Mouse (Mus musculus): ENCODE results near the gene Aff1. TPM values are rescaled to one million over a fixed set of nuclear protein-coding genes. Genes with fewer than 3 reads are reported as not detected.

Aff1 gene
- polyA plus RNA-seq, 1 experiment from 2014 or later: 11.2 TPM

DNA sequence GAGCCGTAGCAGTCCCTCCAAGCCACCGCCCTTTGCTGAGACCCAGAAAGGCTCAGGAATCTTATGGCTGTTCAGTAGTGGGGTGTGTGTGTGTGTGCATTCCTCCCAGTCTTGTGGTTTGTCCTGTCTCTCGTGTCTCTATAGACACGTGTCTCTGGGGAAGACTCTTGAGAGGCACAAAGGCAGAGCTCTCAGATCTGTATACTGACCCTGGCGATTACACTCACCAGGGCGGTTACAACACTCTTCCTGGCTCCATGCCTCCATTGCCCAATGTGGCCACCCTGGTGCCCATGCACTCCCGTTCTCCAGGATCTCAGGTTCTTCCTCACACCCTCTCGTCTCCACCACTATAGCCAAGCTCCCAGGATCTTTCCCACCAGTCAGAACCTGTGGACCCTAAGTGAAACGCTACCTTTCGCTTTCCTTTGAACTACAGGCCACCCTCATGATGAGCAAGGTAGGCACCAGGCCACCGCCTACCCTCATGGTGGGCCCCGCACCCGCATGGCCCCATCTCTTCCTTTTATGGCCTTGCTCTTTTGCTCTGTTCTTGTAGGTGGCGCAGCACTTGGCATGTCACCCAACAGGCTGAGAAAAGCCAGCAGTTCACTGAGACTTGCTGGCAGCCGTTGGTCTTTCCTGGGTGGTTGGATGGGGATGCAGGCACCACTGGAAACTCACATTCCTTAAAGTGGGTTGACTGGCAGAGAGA lies 146.5 kb downstream of the Aff1 start:
- Histone ChIP-seq H3K27ac (ENCODE audit: low read depth, low read length) (no peak overlapping the region), H3K27me3 (ENCODE audit: control insufficient read depth, insufficient read depth, low read length) (no peaks in the 10 kb centered on the region), H3K4me2 (ENCODE audit: low read depth) (no peak overlapping the region), H3K36me3 (ENCODE audit: control insufficient read depth, insufficient read depth, low read length) (peaks cover 7% of the 10 kb centered on the region), H3K4me3 (ENCODE audit: low read depth, low read length) (no peak overlapping the region), H3K9me3 (ENCODE audit: control insufficient read depth, low read length) (no peaks in the 10 kb centered on the region), H3K9ac (ENCODE audit: low read length) (no peak overlapping the region), H3K4me1 (ENCODE audit: control insufficient read depth, insufficient read depth, low read length) (no peaks in the 10 kb centered on the region)
- 92% methylated on average over 15 of the region's 15 CpGs for WGBS
- no peak for DNase-seq (ENCODE audit: low spot score)
- ATAC-seq (ENCODE audit: insufficient read depth, low FRiP score, low TSS enrichment): no peak

DNA sequence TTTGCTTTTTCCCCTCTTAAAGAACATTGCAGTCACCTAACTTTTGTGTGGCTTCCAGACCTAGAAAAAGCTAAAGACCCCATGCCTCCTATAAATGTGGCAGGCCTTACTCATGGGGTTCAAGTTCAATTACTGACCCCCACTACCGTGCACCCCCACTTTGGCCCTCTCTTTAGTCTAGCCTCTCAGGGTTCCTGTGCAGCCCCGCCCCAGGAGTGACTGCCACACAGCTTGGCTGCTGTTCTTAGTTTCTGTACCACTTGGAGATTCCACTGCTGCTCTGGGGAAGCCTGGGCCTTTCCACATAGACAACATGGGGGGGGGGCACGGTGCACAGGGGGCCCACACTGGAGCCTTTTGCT lies 147.1 kb downstream of the Aff1 start:
- H3K4me1 ChIP-seq (ENCODE audit: control insufficient read depth, insufficient read depth, low read length): no peaks in the 10 kb centered on the region
- H3K36me3 ChIP-seq (ENCODE audit: control insufficient read depth, insufficient read depth, low read length): 0 out of 2 replicates have a peak, but pooled peaks cover 2% of the 10 kb centered on the region
- H3K27me3 ChIP-seq (ENCODE audit: control insufficient read depth, insufficient read depth, low read length): no peaks in the 10 kb centered on the region
- H3K27ac ChIP-seq (ENCODE audit: low read depth, low read length): no peak overlapping the region
- no peak for ATAC-seq (ENCODE audit: insufficient read depth, low FRiP score, low TSS enrichment)
- H3K4me2 ChIP-seq (ENCODE audit: low read depth): no peak overlapping the region
- no peak overlapping the region for H3K4me3 ChIP-seq (ENCODE audit: low read depth, low read length)
- no peak for DNase-seq (ENCODE audit: low spot score)
- no peak overlapping the region for H3K9ac ChIP-seq (ENCODE audit: low read length)
- H3K9me3 ChIP-seq (ENCODE audit: control insufficient read depth, low read length): no peaks in the 10 kb centered on the region
- WGBS: 77% methylated on average over 3 of the region's 3 CpGs

DNA sequence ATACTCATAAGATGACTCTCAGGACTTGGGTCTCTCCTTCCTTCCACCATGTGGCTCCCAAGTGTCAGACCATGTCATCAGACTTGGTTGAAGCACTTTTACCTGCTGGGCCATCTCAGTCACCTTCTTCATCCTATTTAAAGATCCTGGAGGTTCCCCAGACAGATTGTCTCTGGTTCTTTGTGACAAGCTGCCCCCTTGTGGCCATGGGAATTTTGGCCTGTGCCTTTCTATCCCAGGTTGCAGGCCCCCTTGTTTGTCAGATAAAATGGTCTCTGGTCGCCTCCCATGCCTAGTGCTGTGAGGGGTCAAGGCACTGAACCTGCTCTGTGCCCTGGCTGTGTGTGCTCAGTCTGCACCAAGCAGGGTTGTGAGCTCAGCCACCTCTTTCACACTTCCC lies 151.8 kb downstream of the Aff1 start:
- WGBS: 50% methylated on average over 1 of the region's 1 CpGs
- Histone ChIP-seq H3K4me1 (ENCODE audit: control insufficient read depth, insufficient read depth, low read length) (no peaks in the 10 kb centered on the region), H3K9me3 (ENCODE audit: control insufficient read depth, low read length) (no peaks in the 10 kb centered on the region), H3K27ac (ENCODE audit: low read depth, low read length) (no peak overlapping the region), H3K36me3 (ENCODE audit: control insufficient read depth, insufficient read depth, low read length) (peaks cover 2% of the 10 kb centered on the region; the same call in 1 of the 2 replicates), H3K4me3 (ENCODE audit: low read depth, low read length) (no peak overlapping the region), H3K9ac (ENCODE audit: low read length) (no peak overlapping the region), H3K4me2 (ENCODE audit: low read depth) (no peak overlapping the region), H3K27me3 (ENCODE audit: control insufficient read depth, insufficient read depth, low read length) (no peaks in the 10 kb centered on the region)
- no peak for ATAC-seq (ENCODE audit: insufficient read depth, low FRiP score, low TSS enrichment)
- DNase-seq (ENCODE audit: low spot score): peak; percentile 50

DNA sequence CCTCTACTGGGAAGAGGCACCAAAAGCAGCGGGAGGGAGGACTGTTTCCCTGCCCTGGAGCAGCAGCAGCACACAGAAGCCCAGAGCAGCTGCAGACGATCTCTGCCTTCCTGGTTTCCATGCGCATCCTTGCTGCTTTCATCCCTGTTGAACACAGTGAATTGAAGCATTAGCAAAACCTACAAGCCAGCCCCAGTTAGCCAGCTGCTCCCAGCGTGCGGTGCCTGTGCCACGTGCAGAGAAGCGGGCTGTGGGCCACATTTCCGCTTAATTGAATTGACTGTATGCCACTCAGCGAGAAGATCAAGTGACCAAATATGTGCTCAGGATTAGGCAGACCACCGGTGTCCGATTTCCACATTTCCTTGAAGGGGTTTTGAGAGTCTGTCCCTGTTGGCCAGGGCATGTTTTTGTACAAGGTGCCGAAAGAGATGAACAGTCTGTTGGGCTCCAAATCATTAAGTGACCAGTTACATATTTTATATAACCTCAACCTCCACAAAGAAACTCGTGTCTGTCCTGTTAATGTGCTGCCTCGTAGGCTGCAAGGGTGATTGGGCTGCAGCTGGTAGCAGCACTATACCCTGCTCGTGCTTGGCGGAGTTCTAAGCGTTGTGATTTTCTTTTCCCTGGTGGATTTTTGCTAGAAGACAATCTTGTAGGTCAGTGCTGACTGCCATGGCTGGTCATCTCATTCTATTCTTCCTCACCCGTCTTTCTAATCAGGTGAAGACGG lies 153.4 kb downstream of the Aff1 start:
- Histone ChIP-seq H3K4me3 (ENCODE audit: low read depth, low read length) (no peak overlapping the region), H3K9me3 (ENCODE audit: control insufficient read depth, low read length) (no peaks in the 10 kb centered on the region), H3K4me2 (ENCODE audit: low read depth) (no peak overlapping the region), H3K36me3 (ENCODE audit: control insufficient read depth, insufficient read depth, low read length) (peaks cover 2% of the 10 kb centered on the region; the same call in 1 of the 2 replicates), H3K27me3 (ENCODE audit: control insufficient read depth, insufficient read depth, low read length) (no peaks in the 10 kb centered on the region), H3K27ac (ENCODE audit: low read depth, low read length) (no peak overlapping the region), H3K9ac (ENCODE audit: low read length) (no peak overlapping the region), H3K4me1 (ENCODE audit: control insufficient read depth, insufficient read depth, low read length) (no peaks in the 10 kb centered on the region)
- ATAC-seq (ENCODE audit: insufficient read depth, low FRiP score, low TSS enrichment): no peak
- peak; percentile 35 for DNase-seq (ENCODE audit: low spot score)
- WGBS: 75% methylated on average over 19 of the region's 19 CpGs

DNA sequence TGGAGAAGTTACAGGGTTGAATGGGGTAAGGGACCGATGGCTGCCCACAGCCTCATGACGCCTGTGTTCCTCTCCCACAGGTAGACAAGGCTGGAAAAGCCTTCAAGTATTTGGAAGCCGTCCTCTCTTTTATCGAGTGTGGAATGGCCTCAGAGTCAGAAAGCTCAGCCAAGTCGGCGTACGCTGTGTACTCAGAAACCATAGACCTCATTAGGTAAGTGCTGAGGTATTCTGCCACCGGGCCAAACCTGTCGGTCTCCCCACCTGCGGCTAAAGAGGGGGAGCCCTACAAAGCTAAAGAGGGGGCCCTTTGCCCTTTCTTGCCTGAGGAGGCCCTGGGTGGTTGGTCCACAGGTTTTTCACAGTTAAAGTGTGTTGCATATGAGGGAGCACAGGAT lies 154.0 kb downstream of the Aff1 start:
- Histone ChIP-seq H3K36me3 (ENCODE audit: control insufficient read depth, insufficient read depth, low read length) (peaks cover 2% of the 10 kb centered on the region; the same call in 1 of the 2 replicates), H3K9me3 (ENCODE audit: control insufficient read depth, low read length) (no peaks in the 10 kb centered on the region), H3K4me2 (ENCODE audit: low read depth) (no peak overlapping the region), H3K4me1 (ENCODE audit: control insufficient read depth, insufficient read depth, low read length) (no peaks in the 10 kb centered on the region), H3K9ac (ENCODE audit: low read length) (no peak overlapping the region), H3K27me3 (ENCODE audit: control insufficient read depth, insufficient read depth, low read length) (no peaks in the 10 kb centered on the region), H3K4me3 (ENCODE audit: low read depth, low read length) (no peak overlapping the region), H3K27ac (ENCODE audit: low read depth, low read length) (no peak overlapping the region)
- WGBS: 88% methylated on average over 10 of the region's 10 CpGs
- DNase-seq (ENCODE audit: low spot score) (no peak), ATAC-seq (ENCODE audit: insufficient read depth, low FRiP score, low TSS enrichment) (no peak)

DNA sequence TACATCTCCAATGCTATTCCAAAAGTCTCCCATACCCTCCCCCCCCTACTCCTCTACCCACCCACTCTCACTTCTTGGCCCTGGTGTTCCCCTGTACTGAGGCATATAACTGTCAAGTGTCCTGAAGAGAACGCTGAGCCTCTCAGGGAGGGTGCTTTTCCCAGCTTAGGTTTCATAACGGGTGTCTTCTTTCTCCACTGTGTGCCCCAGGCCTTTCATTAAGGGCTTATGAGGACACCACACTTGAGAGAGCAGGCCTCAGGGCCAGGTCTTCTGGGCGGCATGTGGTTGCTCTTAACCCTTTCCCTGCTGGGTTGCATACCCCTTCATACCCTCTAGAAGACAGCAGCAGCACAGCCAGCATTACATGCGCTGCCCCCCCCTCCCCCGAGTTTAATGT lies 154.4 kb downstream of the Aff1 start:
- DNase-seq (ENCODE audit: low spot score) (no peak), ATAC-seq (ENCODE audit: insufficient read depth, low FRiP score, low TSS enrichment) (no peak)
- Histone ChIP-seq H3K9me3 (ENCODE audit: control insufficient read depth, low read length) (no peaks in the 10 kb centered on the region), H3K4me2 (ENCODE audit: low read depth) (no peak overlapping the region), H3K4me1 (ENCODE audit: control insufficient read depth, insufficient read depth, low read length) (no peaks in the 10 kb centered on the region), H3K4me3 (ENCODE audit: low read depth, low read length) (no peak overlapping the region), H3K27me3 (ENCODE audit: control insufficient read depth, insufficient read depth, low read length) (no peaks in the 10 kb centered on the region), H3K9ac (ENCODE audit: low read length) (no peak overlapping the region), H3K27ac (ENCODE audit: low read depth, low read length) (no peak overlapping the region), H3K36me3 (ENCODE audit: control insufficient read depth, insufficient read depth, low read length) (peaks cover 2% of the 10 kb centered on the region; the same call in 1 of the 2 replicates)
- WGBS: 65% methylated on average over 5 of the region's 5 CpGs

DNA sequence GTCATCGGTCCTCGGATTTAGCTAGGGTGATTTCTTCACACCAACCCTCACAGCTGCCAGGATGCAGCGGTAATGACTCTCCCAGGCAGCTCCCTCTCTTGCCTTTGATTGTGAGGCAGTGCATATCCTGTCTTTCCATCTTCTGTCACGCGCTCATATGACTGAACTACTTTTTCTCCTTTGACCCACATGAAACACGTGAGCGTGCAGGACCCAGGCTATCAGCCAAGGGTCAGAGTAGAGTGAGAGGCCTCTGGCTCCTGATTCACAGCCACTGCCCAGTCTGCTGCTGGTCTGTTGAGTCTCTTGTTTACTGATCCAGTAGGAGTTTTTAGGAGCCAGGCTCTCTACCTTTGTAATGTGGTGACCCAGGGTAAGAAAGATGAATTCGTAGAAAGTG lies 156.4 kb downstream of the Aff1 start:
- no peak overlapping the region for H3K4me2 ChIP-seq (ENCODE audit: low read depth)
- no peaks in the 10 kb centered on the region for H3K4me1 ChIP-seq (ENCODE audit: control insufficient read depth, insufficient read depth, low read length)
- no peak overlapping the region for H3K27ac ChIP-seq (ENCODE audit: low read depth, low read length)
- H3K4me3 ChIP-seq (ENCODE audit: low read depth, low read length): no peak overlapping the region
- H3K9ac ChIP-seq (ENCODE audit: low read length): no peak overlapping the region
- ATAC-seq (ENCODE audit: insufficient read depth, low FRiP score, low TSS enrichment) (no peak), DNase-seq (ENCODE audit: low spot score) (no peak)
- no peaks in the 10 kb centered on the region for H3K9me3 ChIP-seq (ENCODE audit: control insufficient read depth, low read length)
- peaks cover 2% of the 10 kb centered on the region; the same call in 1 of the 2 replicates for H3K36me3 ChIP-seq (ENCODE audit: control insufficient read depth, insufficient read depth, low read length)
- WGBS: 93% methylated on average over 8 of the region's 8 CpGs
- H3K27me3 ChIP-seq (ENCODE audit: control insufficient read depth, insufficient read depth, low read length): no peaks in the 10 kb centered on the region

DNA sequence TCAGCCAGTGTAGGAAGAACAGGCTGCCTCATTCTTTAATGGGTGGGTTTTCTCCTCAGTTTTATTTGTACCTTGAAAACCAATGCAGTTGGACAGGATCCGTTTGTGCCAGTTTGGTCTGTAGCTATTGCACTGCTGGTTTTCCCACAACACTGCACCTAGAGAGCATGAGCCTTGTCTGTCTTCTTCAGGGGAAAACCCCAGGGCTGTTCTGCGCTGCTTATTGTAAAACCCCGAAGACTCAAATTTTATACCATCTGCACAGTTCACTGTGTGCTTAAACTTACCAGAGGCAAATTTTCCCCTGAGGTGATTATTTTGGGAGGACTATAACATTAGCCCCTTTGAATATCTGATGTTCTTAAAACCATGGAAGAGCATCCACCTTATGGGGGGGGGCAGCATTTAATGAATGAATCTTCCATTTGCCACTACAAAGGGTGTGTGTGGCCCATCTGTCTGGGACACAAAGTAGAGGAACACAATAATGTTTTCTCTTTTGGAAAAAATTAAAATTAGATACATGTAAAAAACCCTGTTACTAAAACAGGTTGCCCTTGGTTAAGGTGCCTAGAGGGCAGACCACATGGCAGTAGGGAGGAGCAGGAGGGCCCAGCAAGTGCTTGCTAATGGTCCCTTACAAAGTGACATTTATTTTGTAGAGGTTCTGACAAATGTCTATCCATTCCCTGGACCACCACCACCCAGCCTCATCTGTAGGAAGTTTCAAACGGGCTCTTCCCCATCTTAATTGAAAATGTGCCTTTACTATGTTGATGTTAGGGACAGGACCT lies 160.8 kb downstream of the Aff1 start:
- Histone ChIP-seq H3K9me3 (ENCODE audit: control insufficient read depth, low read length) (no peaks in the 10 kb centered on the region), H3K27ac (ENCODE audit: low read depth, low read length) (no peak overlapping the region), H3K36me3 (ENCODE audit: control insufficient read depth, insufficient read depth, low read length) (no peaks in the 10 kb centered on the region), H3K4me2 (ENCODE audit: low read depth) (no peak overlapping the region), H3K4me3 (ENCODE audit: low read depth, low read length) (no peak overlapping the region), H3K9ac (ENCODE audit: low read length) (no peak overlapping the region), H3K27me3 (ENCODE audit: control insufficient read depth, insufficient read depth, low read length) (no peaks in the 10 kb centered on the region), H3K4me1 (ENCODE audit: control insufficient read depth, insufficient read depth, low read length) (no peaks in the 10 kb centered on the region)
- no peak for DNase-seq (ENCODE audit: low spot score)
- no peak for ATAC-seq (ENCODE audit: insufficient read depth, low FRiP score, low TSS enrichment)
- 87% methylated on average over 4 of the region's 4 CpGs for WGBS
